Mouse (Mus musculus): ENCODE measurements at regions not wholly inside any gene's neighbourhood (a gene's known extent, or its start where the extent isn't known, plus 50 kb on each side); places are given as distances from the start of the nearest gene placed in this dataset.

- H3K27me3 ChIP-seq (ENCODE audit: insufficient read depth, low read length) = no peaks in the 10 kb centered on the region
- no peak for ATAC-seq (ENCODE audit: low FRiP score, low TSS enrichment)
- no peaks in the 10 kb centered on the region for H3K36me3 ChIP-seq (ENCODE audit: insufficient read depth, low read length)
- H3K4me3 ChIP-seq (ENCODE audit: low read length) = no peak overlapping the region
- H3K9ac ChIP-seq (replicated peaks; ENCODE audit: low read length) = no peak overlapping the region
- WGBS = 87% methylated on average over 3 of the region's 3 CpGs
- H3K4me1 ChIP-seq (ENCODE audit: insufficient read depth, low read length) = peaks cover 2% of the 10 kb centered on the region; the same call in 1 of the 2 replicates
- H3K27ac ChIP-seq (ENCODE audit: low read length) = no peak overlapping the region
- no peaks in the 10 kb centered on the region for H3K9me3 ChIP-seq (ENCODE audit: low read length)
- no peak overlapping the region for H3K4me2 ChIP-seq (replicated peaks; ENCODE audit: low read depth, low read length)
Measured at GRCm38 (mm10) chr13:69237918-69238317, 238.6 kb upstream of the Adcy2 start.

DNA sequence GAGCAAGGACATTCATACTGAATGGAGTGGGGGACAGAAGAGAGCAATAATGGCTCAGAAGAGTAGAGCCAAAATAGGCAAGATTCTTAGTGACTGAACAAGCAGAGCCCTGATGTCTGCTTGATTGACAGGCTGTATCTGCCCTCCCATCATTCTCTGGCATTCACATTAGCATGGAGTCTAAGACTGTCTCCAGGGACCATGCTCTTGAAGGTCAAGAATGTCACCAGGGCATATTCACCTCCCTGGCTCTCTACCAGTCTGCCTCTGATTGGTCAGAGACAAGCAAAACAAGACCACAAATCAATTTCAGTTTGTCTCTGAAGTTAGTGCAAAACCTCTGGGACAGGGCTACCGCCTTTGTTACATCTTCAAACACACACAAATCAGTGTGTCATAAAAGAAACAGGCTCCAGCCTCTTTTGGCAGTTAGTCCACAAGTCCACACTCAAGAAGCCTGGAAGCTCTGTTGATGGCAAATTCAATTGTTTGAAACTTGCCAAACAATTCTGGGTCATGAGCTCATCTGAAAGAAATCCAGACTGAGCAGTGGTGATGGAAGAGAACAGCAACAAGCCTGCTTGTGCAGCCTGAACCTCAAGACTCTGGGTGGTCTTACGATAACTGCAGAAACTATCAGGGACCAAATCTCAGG is 240.0 kb upstream of the Adcy2 start:
- Histone ChIP-seq H3K9ac (replicated peaks; ENCODE audit: low read length) (no peak overlapping the region), H3K4me2 (replicated peaks; ENCODE audit: low read depth, low read length) (no peak overlapping the region), H3K4me3 (ENCODE audit: low read length) (no peak overlapping the region), H3K27ac (ENCODE audit: low read length) (no peak overlapping the region), H3K27me3 (ENCODE audit: insufficient read depth, low read length) (no peaks in the 10 kb centered on the region), H3K9me3 (ENCODE audit: low read length) (no peaks in the 10 kb centered on the region), H3K4me1 (ENCODE audit: insufficient read depth, low read length) (peaks cover 7% of the 10 kb centered on the region; the same call in 1 of the 2 replicates), H3K36me3 (ENCODE audit: insufficient read depth, low read length) (no peaks in the 10 kb centered on the region)
- no peak for ATAC-seq (ENCODE audit: low FRiP score, low TSS enrichment)
- WGBS = 46% methylated on average over 2 of the region's 2 CpGs

- WGBS = 21% methylated on average over 14 of the region's 14 CpGs
- Histone ChIP-seq H3K9me3 (ENCODE audit: low read length) (no peaks in the 10 kb centered on the region), H3K4me1 (ENCODE audit: insufficient read depth, low read length) (peaks cover 7% of the 10 kb centered on the region; the same call in 1 of the 2 replicates), H3K4me3 (ENCODE audit: low read length) (peak overlapping the region; percentile 14; the same call in 1 of the 2 replicates), H3K9ac (replicated peaks; ENCODE audit: low read length) (no peak overlapping the region), H3K27ac (ENCODE audit: low read length) (no peak overlapping the region), H3K4me2 (replicated peaks; ENCODE audit: low read depth, low read length) (peak overlapping the region; percentile 42), H3K27me3 (ENCODE audit: insufficient read depth, low read length) (no peaks in the 10 kb centered on the region), H3K36me3 (ENCODE audit: insufficient read depth, low read length) (no peaks in the 10 kb centered on the region)
- ATAC-seq (ENCODE audit: low FRiP score, low TSS enrichment) = peak; percentile 49; the same call in 1 of the 2 replicates
Measured at GRCm38 (mm10) chr13:69242544-69243296, 243.4 kb upstream of the Adcy2 start.

- Histone ChIP-seq H3K9me3 (ENCODE audit: low read length) (peaks cover 2% of the 10 kb centered on the region; the same call in 1 of the 2 replicates), H3K9ac (replicated peaks; ENCODE audit: low read length) (no peak overlapping the region), H3K4me3 (ENCODE audit: low read length) (no peak overlapping the region), H3K36me3 (ENCODE audit: insufficient read depth, low read length) (no peaks in the 10 kb centered on the region), H3K4me1 (ENCODE audit: insufficient read depth, low read length) (0 out of 2 replicates have a peak, but pooled peaks cover 8% of the 10 kb centered on the region), H3K27ac (ENCODE audit: low read length) (no peak overlapping the region), H3K4me2 (replicated peaks; ENCODE audit: low read depth, low read length) (no peak overlapping the region), H3K27me3 (ENCODE audit: insufficient read depth, low read length) (no peaks in the 10 kb centered on the region)
- peak; percentile 57; the same call in 1 of the 2 replicates for ATAC-seq (ENCODE audit: low FRiP score, low TSS enrichment)
- 40% methylated on average over 4 of the region's 4 CpGs for WGBS
Measured at GRCm38 (mm10) chr13:69250334-69251129, 251.2 kb upstream of the Adcy2 start.

DNA sequence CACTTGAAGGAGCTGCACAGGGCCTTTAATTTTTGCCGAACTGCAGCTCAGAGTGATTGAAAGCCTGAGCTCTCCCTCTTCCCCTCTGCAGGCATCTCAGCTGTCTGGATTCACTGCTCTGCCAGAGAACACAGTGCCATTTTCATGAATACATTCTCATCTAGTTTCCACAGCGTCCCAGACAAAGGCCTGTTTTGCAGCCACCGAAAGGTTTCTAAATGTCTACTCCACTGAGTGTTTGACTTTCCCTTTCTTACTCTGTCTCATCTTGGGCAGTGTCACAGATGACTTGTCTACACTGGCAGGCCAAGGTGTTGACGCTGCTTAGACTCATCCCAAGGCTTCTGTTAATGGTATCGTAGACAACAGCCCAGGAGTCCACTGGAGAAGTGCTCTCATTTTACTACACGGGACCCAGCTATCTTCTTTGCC is 251.8 kb upstream of the Adcy2 start:
- Histone ChIP-seq H3K9me3 (ENCODE audit: low read length) (peaks cover 3% of the 10 kb centered on the region; the same call in 1 of the 2 replicates), H3K4me1 (ENCODE audit: insufficient read depth, low read length) (0 out of 2 replicates have a peak, but pooled peaks cover 8% of the 10 kb centered on the region), H3K27ac (ENCODE audit: low read length) (no peak overlapping the region), H3K9ac (replicated peaks; ENCODE audit: low read length) (no peak overlapping the region), H3K36me3 (ENCODE audit: insufficient read depth, low read length) (no peaks in the 10 kb centered on the region), H3K4me2 (replicated peaks; ENCODE audit: low read depth, low read length) (no peak overlapping the region), H3K27me3 (ENCODE audit: insufficient read depth, low read length) (no peaks in the 10 kb centered on the region), H3K4me3 (ENCODE audit: low read length) (no peak overlapping the region)
- ATAC-seq (ENCODE audit: low FRiP score, low TSS enrichment) = no peak; the same call in 1 of the 2 replicates
- WGBS = 59% methylated on average over 6 of the region's 6 CpGs

DNA sequence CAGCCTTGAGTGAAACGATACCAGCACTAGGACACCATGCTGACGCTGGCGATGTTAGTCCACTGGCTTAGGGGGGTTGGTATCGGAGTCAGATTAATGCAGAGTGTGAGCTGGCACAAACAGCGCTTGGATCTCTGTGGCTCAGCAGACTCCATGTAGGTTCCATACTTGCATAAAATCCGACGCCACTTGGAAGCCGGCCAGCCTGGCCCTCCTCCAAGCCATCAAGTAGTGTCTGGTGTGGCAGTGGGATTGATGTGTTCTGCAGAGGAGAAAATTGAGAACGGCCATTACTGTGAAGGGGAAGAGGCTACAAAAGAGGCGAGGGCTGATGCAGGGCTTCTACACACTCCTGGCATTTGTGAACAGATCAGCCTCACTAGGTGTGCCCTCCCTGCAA is 253.0 kb upstream of the Adcy2 start:
- Histone ChIP-seq H3K27ac (ENCODE audit: low read length) (no peak overlapping the region), H3K9ac (replicated peaks; ENCODE audit: low read length) (no peak overlapping the region), H3K4me1 (ENCODE audit: insufficient read depth, low read length) (0 out of 2 replicates have a peak, but pooled peaks cover 8% of the 10 kb centered on the region), H3K4me3 (ENCODE audit: low read length) (no peak overlapping the region), H3K36me3 (ENCODE audit: insufficient read depth, low read length) (no peaks in the 10 kb centered on the region), H3K9me3 (ENCODE audit: low read length) (peaks cover 5% of the 10 kb centered on the region), H3K27me3 (ENCODE audit: insufficient read depth, low read length) (no peaks in the 10 kb centered on the region), H3K4me2 (replicated peaks; ENCODE audit: low read depth, low read length) (no peak overlapping the region)
- peak; percentile 28; the same call in 1 of the 2 replicates for ATAC-seq (ENCODE audit: low FRiP score, low TSS enrichment)
- 53% methylated on average over 10 of the region's 10 CpGs for WGBS

- WGBS = 85% methylated on average over 5 of the region's 5 CpGs
- H3K4me2 ChIP-seq (replicated peaks; ENCODE audit: low read depth, low read length) = no peak overlapping the region
- H3K27me3 ChIP-seq (ENCODE audit: insufficient read depth, low read length) = no peaks in the 10 kb centered on the region
- ATAC-seq (ENCODE audit: low FRiP score, low TSS enrichment) = no peak
- H3K9ac ChIP-seq (replicated peaks; ENCODE audit: low read length) = no peak overlapping the region
- no peak overlapping the region for H3K4me3 ChIP-seq (ENCODE audit: low read length)
- no peaks in the 10 kb centered on the region for H3K36me3 ChIP-seq (ENCODE audit: insufficient read depth, low read length)
- H3K4me1 ChIP-seq (ENCODE audit: insufficient read depth, low read length) = no peaks in the 10 kb centered on the region
- peaks cover 4% of the 10 kb centered on the region for H3K9me3 ChIP-seq (ENCODE audit: low read length)
- no peak overlapping the region for H3K27ac ChIP-seq (ENCODE audit: low read length)
Measured at GRCm38 (mm10) chr13:69260485-69260884, 261.1 kb upstream of the Adcy2 start.

GRCm38 (mm10) chr13:69260972-69261371 is 261.6 kb upstream of the Adcy2 start:
- Histone ChIP-seq H3K27me3 (ENCODE audit: insufficient read depth, low read length) (no peaks in the 10 kb centered on the region), H3K9ac (replicated peaks; ENCODE audit: low read length) (no peak overlapping the region), H3K36me3 (ENCODE audit: insufficient read depth, low read length) (no peaks in the 10 kb centered on the region), H3K4me2 (replicated peaks; ENCODE audit: low read depth, low read length) (no peak overlapping the region), H3K4me3 (ENCODE audit: low read length) (no peak overlapping the region), H3K9me3 (ENCODE audit: low read length) (peaks cover 2% of the 10 kb centered on the region; the same call in 1 of the 2 replicates), H3K4me1 (ENCODE audit: insufficient read depth, low read length) (no peaks in the 10 kb centered on the region), H3K27ac (ENCODE audit: low read length) (no peak overlapping the region)
- WGBS = 74% methylated on average over 4 of the region's 4 CpGs
- ATAC-seq (ENCODE audit: low FRiP score, low TSS enrichment) = no peak

DNA sequence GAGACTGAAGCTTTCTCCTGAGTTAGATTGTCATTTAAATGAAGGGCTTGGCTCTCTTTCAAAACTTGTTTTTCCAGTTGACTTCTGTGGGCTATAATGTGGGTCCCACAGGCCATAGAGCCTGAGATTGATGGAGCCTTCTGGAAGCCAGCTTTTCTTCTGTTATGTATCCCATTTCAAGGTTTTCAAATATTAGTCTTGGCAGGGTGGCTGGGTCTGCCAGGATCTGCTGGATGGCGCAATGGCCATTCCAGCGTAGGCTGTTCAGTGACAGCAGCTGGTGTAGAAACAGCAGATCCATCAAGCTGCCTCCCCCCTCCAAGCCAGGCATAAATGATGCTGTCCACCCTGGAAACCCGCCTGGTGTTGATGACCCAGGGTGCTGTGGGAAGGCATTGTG is 264.4 kb upstream of the Adcy2 start:
- ATAC-seq (ENCODE audit: low FRiP score, low TSS enrichment) = no peak
- H3K4me1 ChIP-seq (ENCODE audit: insufficient read depth, low read length) = no peaks in the 10 kb centered on the region
- 57% methylated on average over 3 of the region's 3 CpGs for WGBS
- H3K27me3 ChIP-seq (ENCODE audit: insufficient read depth, low read length) = no peaks in the 10 kb centered on the region
- H3K4me2 ChIP-seq (replicated peaks; ENCODE audit: low read depth, low read length) = no peak overlapping the region
- no peaks in the 10 kb centered on the region for H3K36me3 ChIP-seq (ENCODE audit: insufficient read depth, low read length)
- H3K9ac ChIP-seq (replicated peaks; ENCODE audit: low read length) = no peak overlapping the region
- H3K4me3 ChIP-seq (ENCODE audit: low read length) = no peak overlapping the region
- H3K27ac ChIP-seq (ENCODE audit: low read length) = no peak overlapping the region
- H3K9me3 ChIP-seq (ENCODE audit: low read length) = no peaks in the 10 kb centered on the region

All from kidney, embryonic 16.5 days (tissue).